Mouse (Mus musculus) forebrain, embryonic 16.5 days (tissue): ENCODE measurements at regions not wholly inside any gene's neighbourhood (a gene's known extent, or its start where the extent isn't known, plus 50 kb on each side); places are given as distances from the start of the nearest gene placed in this dataset.

Source experiments
- ATAC-seq: fragments of 200-750 bp; cut with Nextera tagmentation; 2 replicates; pipeline ENCODE4 v1.8.0; 2017; ENCODE audit warnings: mild to moderate bottlenecking, moderate library complexity
- H3K27ac ChIP-seq: fragments of 300-500 bp; sonication (generic); 2 replicates; pipeline ENCODE4 v1.5.1; 2014; ENCODE audit warnings: low read length, control low read depth
- H3K27me3 ChIP-seq: fragments of 300-500 bp; sonication (generic); replicated peaks from 2 replicates; pipeline ENCODE4 v1.6.1; 2014; ENCODE audit warnings: low read length; ENCODE audit not compliant: control insufficient read depth, insufficient read depth
- H3K36me3 ChIP-seq: fragments of 300-500 bp; sonication (generic); 2 replicates; pipeline ENCODE4 v1.6.1; 2014; ENCODE audit not compliant: control insufficient read depth, insufficient read depth
- H3K4me1 ChIP-seq: fragments of 300-500 bp; sonication (generic); replicated peaks from 2 replicates; pipeline ENCODE4 v1.6.1; 2014; ENCODE audit warnings: low read length; ENCODE audit not compliant: control insufficient read depth, insufficient read depth
- H3K4me2 ChIP-seq: fragments of 300-500 bp; sonication (generic); 2 replicates; pipeline ENCODE4 v1.6.1; 2014; ENCODE audit warnings: mild to moderate bottlenecking, low read length, control low read depth
- H3K4me3 ChIP-seq: fragments of 300-500 bp; sonication (generic); replicated peaks from 2 replicates; pipeline ENCODE4 v1.5.1; 2014; ENCODE audit warnings: mild to moderate bottlenecking, low read length, control low read depth
- H3K9ac ChIP-seq: fragments of 300-500 bp; sonication (generic); replicated peaks from 2 replicates; pipeline ENCODE4 v1.6.1; 2014; ENCODE audit warnings: low read depth, low read length, control low read depth
- H3K9me3 ChIP-seq: fragments of 300-500 bp; sonication (generic); 2 replicates; pipeline ENCODE4 v1.6.1; 2016; ENCODE audit warnings: low read length; ENCODE audit not compliant: control insufficient read depth
- WGBS: fragments of 180-500 bp; shearing (Covaris S2); extraction: QIAGEN DNeasy Blood & Tissue Kit; methylation state at CpG from one replicate; pipeline ENCODE4 v1.1.7; 2014; 5-methylcytosine and 5-hydroxymethylcytosine counted together

- 84% methylated on average over 6 of the region's 6 CpGs for WGBS
- Histone ChIP-seq H3K27me3 (no peaks in the 10 kb centered on the region), H3K27ac (no peak overlapping the region), H3K4me2 (no peak overlapping the region), H3K36me3 (no peaks in the 10 kb centered on the region), H3K9me3 (no peaks in the 10 kb centered on the region), H3K4me1 (no peaks in the 10 kb centered on the region), H3K9ac (no peak overlapping the region), H3K4me3 (no peak overlapping the region)
- ATAC-seq: no peak
These were observed 69.0 kb upstream of the Fndc3a start for GRCm38 (mm10) chr14:72778756-72779155.

GRCm38 (mm10) chr14:72777927-72778560 is 68.2 kb upstream of the Fndc3a start:
- Histone ChIP-seq H3K4me1 (no peaks in the 10 kb centered on the region), H3K36me3 (no peaks in the 10 kb centered on the region), H3K27me3 (no peaks in the 10 kb centered on the region), H3K27ac (no peak overlapping the region), H3K4me2 (no peak overlapping the region), H3K9me3 (no peaks in the 10 kb centered on the region), H3K4me3 (no peak overlapping the region), H3K9ac (no peak overlapping the region)
- 86% methylated on average over 6 of the region's 6 CpGs for WGBS
- no peak for ATAC-seq

GRCm38 (mm10) chr14:72770237-72770636 is 60.4 kb upstream of the Fndc3a start:
- H3K9me3 ChIP-seq: no peaks in the 10 kb centered on the region
- 73% methylated on average over 1 of the region's 1 CpGs for WGBS
- H3K27ac ChIP-seq: no peak overlapping the region
- no peaks in the 10 kb centered on the region for H3K36me3 ChIP-seq
- H3K4me2 ChIP-seq: no peak overlapping the region
- no peaks in the 10 kb centered on the region for H3K27me3 ChIP-seq
- no peak overlapping the region for H3K9ac ChIP-seq
- H3K4me1 ChIP-seq: no peaks in the 10 kb centered on the region
- no peak overlapping the region for H3K4me3 ChIP-seq
- no peak for ATAC-seq

DNA sequence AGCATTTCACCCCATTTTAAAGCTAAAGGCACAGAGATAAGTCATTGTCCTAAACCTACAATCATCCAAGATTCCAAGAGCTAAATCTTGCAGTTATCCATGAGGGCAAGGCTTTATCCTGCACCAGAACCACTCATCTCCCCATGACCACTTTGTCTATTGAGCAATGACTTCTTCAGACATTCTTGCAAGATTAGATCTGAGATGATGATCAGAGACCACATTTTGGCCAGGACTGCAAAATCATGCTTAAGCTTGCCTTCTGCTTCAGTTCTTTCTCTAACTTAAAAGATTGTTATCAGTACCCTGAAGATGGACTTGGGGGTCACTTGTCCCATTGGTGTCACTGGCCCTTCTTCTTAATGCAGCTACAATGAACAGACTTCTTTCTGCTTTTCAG is 50.3 kb upstream of the Fndc3a start:
- ATAC-seq: no peak

More for the DNA sequence above, 50.3 kb upstream of the Fndc3a start:
- Histone ChIP-seq H3K9ac (no peak overlapping the region), H3K27ac (no peak overlapping the region), H3K4me2 (no peak overlapping the region), H3K27me3 (no peaks in the 10 kb centered on the region), H3K36me3 (no peaks in the 10 kb centered on the region), H3K4me1 (no peaks in the 10 kb centered on the region), H3K4me3 (no peak overlapping the region), H3K9me3 (no peaks in the 10 kb centered on the region)
